Mouse (Mus musculus) mature B cell (primary cell): Measurements from ENCODE around the gene Rnf141.

ENCODE experiments used
- in situ Hi-C: fragments of 300-500 bp; cut with MboI; formaldehyde crosslinking; loops from 2 replicates; pipeline ENCODE4 v1.14.3; 2019

Rnf141 gene

DNA sequence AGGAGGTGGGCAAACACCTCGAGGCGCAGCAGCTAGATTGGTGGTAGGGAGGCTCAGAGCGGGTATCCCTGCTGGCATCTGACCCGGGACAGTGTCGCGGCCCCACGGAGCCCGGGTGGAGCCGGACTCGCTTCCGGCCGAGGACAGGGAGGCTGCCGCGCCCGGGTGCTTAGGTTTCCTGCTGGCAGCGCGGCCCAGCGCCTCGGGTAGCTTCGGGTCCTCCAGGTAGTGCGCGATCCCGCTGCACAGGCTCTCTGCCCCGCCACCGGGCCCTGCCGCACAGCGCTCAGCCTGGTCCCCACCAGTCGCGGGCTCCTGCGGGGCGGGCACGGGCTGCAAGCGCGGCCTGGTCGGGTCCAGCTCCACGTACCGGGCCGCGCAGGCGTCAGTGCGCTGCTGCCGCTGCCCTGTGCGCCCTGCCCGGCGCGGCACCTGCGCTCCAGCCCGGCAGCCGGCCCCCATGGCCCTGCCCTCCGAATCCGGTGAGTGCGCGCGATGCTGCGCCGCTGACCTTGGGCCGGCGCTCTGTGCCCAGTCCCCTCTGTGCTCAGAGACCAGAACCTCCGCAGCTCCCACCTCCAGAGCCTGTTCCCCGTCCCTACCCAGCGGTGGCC, 75.7 kb downstream of the Rnf141 start:
- in situ Hi-C loops: no loop called here

DNA sequence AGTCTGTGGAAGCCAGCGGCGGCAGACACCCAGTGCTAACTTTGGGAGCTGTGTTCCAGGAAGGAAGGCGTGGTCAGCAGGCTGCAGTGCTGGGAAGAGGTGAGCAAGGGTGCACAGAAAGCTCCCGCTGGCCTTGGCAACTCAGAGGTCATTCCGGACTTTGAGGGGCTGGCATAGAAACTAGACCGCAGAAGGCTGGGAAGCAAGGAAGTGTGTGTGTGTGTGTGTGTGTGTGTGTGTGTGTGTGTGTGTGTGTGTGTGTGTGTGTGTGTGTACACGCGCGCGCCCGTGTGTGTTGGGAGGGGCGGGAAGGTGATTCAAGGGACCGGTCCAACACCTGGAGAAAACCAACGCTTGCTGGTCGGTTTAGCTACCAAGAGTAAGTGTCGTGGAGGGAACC, 76.3 kb downstream of the Rnf141 start, which contains the start of gene Ampd3:
Ampd3 (plus strand) TSS at position 206 of the 400 bp plus-strand sequence.
- in situ Hi-C loops: no loop called here

DNA sequence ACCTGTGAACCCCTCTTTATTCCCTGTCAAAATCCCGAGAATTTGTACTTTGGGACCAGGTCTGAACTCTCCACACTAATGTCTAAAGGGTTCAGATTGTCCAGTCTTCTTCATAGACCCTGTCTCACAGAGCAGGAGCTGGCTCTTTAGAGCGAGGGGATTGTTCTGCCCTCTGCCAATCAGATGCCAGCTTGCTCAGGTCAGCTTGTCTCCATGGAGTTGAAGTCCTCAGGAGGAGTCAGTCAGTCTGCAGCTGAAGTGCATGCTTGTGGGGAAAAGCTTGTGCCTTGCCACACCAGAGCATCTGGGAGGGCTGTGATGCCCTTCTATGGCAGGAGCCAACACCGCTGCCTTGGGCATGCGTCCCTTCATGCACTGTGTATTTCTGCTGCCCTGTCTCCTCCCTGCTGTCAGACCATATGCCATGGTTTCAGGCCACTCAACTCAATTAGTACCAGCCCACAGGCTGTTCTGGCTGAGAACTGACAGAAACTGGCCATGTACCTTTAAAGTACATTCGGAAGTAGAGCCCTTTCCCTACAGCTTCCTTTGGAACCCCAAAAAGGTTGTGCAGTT, 81.6 kb downstream of the Rnf141 start:
- in situ Hi-C loops: no loop called here

DNA sequence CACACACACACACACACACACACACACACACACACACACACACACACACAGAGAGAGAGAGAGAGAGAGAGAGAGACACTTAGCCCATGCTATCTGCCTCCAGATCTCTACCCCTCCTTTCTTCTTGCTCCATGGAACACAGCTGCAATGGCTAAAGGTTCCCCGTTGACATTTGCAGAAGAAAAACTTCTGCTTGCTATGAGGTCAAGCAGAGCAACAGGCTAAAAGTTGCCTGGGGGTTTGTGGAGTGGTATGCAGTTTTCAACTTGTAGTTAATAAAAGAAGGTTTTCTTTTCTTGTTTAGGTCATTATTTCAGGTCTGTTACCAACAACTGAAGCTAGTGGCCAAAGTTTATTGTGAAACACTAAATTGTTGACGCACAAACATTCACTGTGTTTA, 87.8 kb downstream of the Rnf141 start:
- in situ Hi-C loops: no loop called here

DNA sequence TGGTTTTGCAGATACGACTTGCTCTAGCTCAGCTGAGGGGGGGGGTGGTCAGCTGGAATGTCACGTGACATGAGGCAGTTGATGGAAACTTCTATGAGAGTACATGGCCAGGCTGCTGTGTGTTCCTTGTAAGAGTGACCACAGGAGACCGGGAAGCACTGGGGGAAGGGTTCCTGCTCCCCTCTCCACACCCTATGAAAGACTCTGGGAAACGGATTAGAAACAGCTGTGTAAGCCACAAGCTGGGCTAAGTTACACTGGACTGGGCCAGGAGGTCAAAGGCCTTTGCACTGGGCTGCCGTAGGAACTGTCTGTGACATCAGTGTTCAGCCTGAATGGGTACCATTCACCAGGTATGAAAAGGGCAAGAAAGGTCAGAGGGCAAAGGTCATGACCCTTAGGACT, 90.3 kb downstream of the Rnf141 start:
- in situ Hi-C loops: no loop called here

DNA sequence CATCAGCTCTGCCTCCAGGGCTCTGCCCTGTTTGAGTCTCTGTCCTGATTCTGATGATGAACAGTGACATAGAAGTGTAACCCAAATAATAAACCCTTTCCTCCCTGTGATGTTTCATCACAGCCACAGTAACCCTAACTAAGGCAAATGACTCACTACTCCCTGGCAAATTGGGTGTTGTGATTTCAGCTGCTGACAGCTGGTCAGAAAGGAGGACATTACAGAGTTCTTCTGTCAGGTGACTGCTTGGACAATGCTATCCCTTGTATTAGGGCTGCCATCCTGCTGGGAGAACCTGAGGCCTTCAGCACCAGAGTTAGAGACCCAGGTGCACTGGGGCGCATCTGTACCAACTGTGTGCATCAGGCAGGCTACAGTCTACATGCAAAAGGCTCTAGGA, 90.9 kb downstream of the Rnf141 start:
- in situ Hi-C loops: no loop called here

DNA sequence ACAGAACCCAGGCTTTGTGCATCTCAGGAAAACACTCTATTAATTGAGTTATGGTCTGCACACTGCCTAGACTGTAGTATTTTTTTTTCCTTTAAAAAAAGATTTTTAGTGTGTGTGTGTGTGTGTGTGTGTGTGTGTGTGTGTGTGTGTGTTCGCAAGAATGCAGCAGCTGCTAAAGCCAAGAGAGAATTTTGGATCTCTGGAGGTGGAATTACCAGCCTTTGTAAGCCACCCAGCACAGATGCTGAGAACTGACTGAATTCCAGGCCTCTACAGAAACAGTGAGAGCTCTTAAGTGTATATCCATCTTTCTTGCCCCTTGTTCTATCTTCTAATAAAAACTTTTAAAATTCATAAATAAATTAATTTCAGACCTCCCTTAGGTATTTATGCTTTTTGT, 92.6 kb downstream of the Rnf141 start:
- in situ Hi-C loops: no loop called here

DNA sequence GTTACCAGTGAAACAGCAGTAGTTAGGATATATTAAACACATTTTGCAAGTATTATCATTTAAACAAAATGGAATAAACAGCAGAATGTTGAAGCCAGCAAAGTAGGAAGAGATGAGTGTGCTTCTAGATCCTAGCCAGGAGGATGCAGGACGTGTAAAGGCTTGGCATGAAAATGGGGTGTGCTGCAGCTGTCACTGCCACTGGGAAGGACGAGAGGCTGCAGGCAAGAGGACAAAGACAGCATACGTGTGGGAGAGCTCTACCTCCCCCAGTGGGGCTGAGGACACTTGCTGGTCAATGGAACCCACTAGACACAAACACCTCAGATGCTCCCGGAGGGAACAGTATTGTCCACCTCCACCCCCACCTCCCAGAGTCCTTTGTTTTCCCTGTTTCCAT, 93.4 kb downstream of the Rnf141 start:
- in situ Hi-C loops: no loop called here
